Mouse (Mus musculus): ENCODE results near the gene Olfr1271.
"Not testable (repeated sequence)": the region's sequence is repeated elsewhere in the genome, so short reads cannot be mapped to it uniquely, and the experiment has no call there.

Olfr1271 gene

GRCm38 (mm10) chr2:90270932-90271331, at the start of gene Olfr1271:
Gene Olfr1271, minus strand, starts transcription at chr2:90271032.
- DNase-seq (ENCODE audit: low spot score in 2 of 2), result no peak

- DNase-seq (ENCODE audit: low spot score in 2 of 2), result no peak
Observed at GRCm38 (mm10) chr2:90292741-90293140, 21.9 kb upstream of the Olfr1271 start, which contains the start of gene Olfr1272. Gene Olfr1272, minus strand, starts transcription at chr2:90292841.

- no peak for DNase-seq (ENCODE audit: low spot score in 2 of 2)
Observed at GRCm38 (mm10) chr2:90257492-90257891, 13.3 kb downstream of the Olfr1271 start, which contains the start of gene Olfr142. Gene Olfr142, minus strand, starts transcription at chr2:90257592.

- not testable (repeated sequence) for DNase-seq (ENCODE audit: low spot score in 2 of 2)
Observed at GRCm38 (mm10) chr2:90224393-90224792, 46.4 kb downstream of the Olfr1271 start, which contains the start of gene Olfr1506. Gene Olfr1506, minus strand, starts transcription at chr2:90224493.
